Mouse (Mus musculus): ENCODE results near the gene Zfp91.

Zfp91 gene

GRCm38 (mm10) chr19:12795511-12796327, at the start of gene Zfp91, which contains the start of gene Lpxn:
Gene Zfp91 (minus strand): TSS chr19:12796126.
Gene Lpxn (plus strand): TSS chr19:12796193.
- in situ Hi-C loops (cut with MboI, MseI): no loop called here

DNA sequence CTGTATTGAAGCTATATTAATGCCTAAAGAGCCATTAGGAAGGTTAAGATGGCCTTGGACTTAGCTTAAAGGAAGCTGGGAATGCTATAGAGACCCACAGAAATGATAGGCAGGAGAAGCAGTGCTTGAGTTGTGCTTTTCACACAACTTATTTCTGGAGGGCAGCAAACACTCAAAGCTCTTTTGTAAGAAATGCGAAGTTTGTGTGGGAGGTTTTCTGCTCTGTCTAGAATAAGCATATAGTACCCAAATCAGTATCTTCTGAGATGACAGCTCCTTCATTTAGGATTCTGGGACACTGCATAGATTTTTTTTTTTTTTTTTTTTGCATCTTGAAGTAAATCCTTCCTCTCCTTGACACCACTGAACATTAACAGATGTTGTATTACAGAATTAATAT, 42.6 kb upstream of the Zfp91 start:
- in situ Hi-C loops (cut with MboI, MseI): no loop called here

GRCm38 (mm10) chr19:12833625-12834024, 37.7 kb upstream of the Zfp91 start:
- in situ Hi-C loops (cut with MboI, MseI): no loop called here

GRCm38 (mm10) chr19:12831559-12831958, 35.6 kb upstream of the Zfp91 start:
- in situ Hi-C loops (cut with MboI, MseI): no loop called here

DNA sequence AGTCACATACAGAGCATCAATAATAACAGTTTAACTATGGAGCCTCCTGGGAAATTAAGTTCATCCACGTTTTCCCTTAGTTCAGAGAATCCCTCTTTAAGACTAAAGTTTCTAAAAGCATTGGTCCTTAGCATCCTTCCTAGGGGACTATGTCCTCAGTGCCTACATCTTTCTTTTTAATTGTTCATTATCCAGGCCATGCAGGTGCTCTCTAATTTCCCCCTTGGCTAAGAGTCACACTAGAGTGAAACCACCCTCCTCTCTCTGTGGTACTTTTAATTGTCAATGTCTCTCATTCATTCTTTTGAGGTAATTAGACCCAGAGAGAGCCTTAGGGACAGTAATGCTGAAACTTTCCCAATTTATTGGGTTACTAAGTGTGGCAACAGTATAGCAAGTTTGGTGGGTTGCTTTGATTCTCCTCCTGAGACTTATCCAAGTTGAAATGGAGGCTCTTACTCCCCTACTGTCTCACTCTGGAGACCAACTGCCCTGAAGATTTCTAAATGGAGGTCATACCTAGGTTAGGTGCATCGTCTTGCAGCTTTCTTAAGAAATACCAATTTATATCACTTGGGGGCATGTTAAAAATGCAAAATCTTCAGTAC, 35.0 kb upstream of the Zfp91 start:
- in situ Hi-C loops (cut with MboI, MseI): no loop called here

- in situ Hi-C loops (cut with MboI, MseI): loop anchor here (5.0 to 25.0 kb wide), 3 partner anchors 62 to 812 kb away; partner anchors contain the start of gene Gm4952
Observed at GRCm38 (mm10) chr19:12824549-12824948, 28.6 kb upstream of the Zfp91 start.

DNA sequence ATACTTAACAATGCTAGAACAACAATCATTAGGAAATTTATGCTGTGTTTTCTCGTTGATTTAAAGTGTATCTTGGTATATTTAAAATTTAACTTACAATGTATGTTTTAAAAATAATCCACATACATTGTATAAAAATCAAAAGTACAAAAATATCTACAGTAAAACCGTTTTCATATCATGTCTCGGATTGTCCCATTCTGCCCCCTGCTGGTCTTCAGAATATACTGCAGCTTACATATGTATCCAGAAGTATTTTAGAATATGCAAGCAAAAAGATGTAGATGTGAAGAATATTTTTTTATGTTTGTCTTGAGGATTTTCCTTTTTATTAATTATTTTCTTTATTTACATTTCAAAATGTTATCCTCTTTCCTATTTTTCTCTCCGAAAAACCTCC, 24.5 kb upstream of the Zfp91 start:
- in situ Hi-C loops (cut with MboI, MseI): loop anchor here (5.0 to 25.0 kb wide), 3 partner anchors 58 to 808 kb away; partner anchors contain the start of gene Gm4952

GRCm38 (mm10) chr19:12818507-12818906, 22.6 kb upstream of the Zfp91 start:
- in situ Hi-C loops (cut with MboI, MseI): loop anchor here (10.0 to 25.0 kb wide), 3 partner anchors 231 to 806 kb away; partner anchors contain the start of genes Gm4952 and Mpeg1

- in situ Hi-C loops (cut with MboI, MseI): loop anchor here (10.0 to 25.0 kb wide), 3 partner anchors 227 to 802 kb away; partner anchors contain the start of genes Gm4952 and Mpeg1
Observed at GRCm38 (mm10) chr19:12813883-12814282, 18.0 kb upstream of the Zfp91 start.

- in situ Hi-C loops (cut with MboI, MseI): loop anchor here (10.0 to 25.0 kb wide), 3 partner anchors 226 to 801 kb away; partner anchors contain the start of genes Gm4952 and Mpeg1
Observed at GRCm38 (mm10) chr19:12812644-12813364, 16.9 kb upstream of the Zfp91 start.

DNA sequence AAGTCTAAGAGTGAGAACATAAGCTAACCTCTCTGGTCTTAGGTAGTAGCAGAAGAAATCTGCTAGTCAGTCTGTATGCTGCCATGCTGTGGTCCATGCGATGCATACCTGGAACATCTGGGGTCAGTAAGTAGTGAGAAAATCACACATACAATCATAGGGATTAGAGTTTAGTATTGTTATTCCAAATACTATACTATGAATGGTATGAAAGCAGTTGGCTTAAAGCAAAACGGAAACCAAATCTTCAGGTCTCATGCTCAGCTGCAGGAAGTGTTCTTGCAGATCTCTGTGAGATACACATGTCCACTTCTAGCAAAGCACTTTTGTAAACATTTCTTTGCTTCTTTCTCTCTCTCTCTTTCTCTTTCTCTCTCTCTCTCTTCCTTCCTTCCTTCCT, 10.3 kb upstream of the Zfp91 start:
- in situ Hi-C loops (cut with MboI, MseI): loop anchor here (25.0 kb wide), 2 partner anchors 219 to 794 kb away; partner anchors contain the start of gene Gm4952

DNA sequence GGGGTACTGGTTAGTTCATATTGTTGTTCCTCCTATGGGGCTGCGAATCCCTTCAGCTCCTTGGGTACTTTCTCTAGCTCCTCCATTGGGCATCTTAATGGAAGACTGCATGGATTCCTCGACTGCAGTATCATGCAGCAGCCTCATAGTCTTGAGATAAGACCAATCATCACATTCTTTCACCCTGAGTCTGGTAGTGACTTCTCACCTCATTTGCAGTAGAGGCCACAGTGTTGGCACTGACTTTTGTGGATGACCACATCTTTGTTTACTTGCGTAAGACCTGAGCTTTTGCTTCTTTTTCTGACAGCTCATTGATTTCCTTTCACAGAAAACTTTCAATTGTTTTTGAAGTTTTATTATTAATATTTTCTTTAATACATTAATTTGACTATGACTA, 9.8 kb upstream of the Zfp91 start:
- in situ Hi-C loops (cut with MboI, MseI): loop anchor here (25.0 kb wide), 2 partner anchors 218 to 793 kb away; partner anchors contain the start of gene Gm4952

DNA sequence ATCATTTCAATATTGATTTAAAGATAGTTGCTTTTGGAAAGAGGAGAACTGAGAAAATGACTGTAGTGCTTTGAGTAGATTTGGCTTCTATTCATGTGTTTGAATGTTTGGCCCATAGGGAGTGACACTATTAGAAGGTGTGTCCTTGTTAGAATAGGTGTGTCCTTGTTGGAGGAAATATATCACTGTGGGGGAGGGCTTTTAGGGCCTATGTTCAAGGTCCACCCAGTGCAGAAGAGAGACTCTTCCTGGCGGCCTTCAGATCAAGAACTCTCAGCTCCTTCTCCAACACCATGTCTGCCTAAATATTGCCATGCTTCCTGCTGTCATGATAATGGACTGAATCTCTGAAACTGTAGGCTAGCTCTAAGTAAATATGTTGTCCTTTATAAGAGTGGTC, 8.3 kb upstream of the Zfp91 start:
- in situ Hi-C loops (cut with MboI, MseI): loop anchor here (25.0 kb wide), 2 partner anchors 217 to 792 kb away; partner anchors contain the start of gene Gm4952

DNA sequence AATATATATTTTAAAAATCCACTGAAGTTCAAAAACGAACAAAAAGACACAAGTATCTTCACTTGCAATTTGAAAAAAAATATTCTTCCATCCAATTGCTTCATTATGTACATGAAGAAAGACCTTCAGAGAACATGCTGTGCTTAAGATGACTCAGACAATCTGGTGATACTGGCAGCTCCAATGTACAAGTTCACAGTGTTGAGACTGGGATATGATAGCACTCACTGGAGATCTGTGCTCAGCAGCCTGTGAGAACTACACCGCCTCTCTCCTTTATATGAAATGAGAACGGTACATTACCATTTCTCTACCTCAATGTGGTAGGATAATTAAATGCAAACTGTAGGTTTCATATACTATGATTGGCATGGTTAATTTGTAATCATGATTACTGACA, 6.9 kb upstream of the Zfp91 start:
- in situ Hi-C loops (cut with MboI, MseI): loop anchor here (25.0 kb wide), 2 partner anchors 216 to 791 kb away; partner anchors contain the start of gene Gm4952

DNA sequence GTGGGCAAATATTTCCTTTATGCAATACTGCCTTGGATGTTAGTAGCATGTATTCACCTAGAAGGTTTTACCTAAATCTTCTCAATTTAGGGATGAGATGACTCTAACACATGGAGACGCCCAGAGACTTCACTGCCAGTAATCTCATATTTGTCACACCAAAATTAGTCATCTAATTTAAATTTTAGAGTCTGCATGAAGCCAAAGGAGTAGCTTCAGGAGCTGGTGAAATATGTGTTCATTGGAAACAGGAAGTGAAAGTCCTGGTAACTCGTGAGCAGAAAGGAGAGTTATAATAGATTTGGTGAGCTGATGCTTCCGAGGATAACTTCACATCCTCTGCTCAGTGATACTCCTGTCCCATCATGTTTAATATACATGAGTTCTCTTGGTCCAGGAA, 5.1 kb upstream of the Zfp91 start:
- in situ Hi-C loops (cut with MboI, MseI): loop anchor here (25.0 kb wide), 2 partner anchors 214 to 789 kb away; partner anchors contain the start of gene Gm4952

- in situ Hi-C loops (cut with MboI, MseI): loop anchor here (25.0 kb wide), 2 partner anchors 213 to 788 kb away; partner anchors contain the start of gene Gm4952
Observed at GRCm38 (mm10) chr19:12800621-12801020, 4.7 kb upstream of the Zfp91 start.

DNA sequence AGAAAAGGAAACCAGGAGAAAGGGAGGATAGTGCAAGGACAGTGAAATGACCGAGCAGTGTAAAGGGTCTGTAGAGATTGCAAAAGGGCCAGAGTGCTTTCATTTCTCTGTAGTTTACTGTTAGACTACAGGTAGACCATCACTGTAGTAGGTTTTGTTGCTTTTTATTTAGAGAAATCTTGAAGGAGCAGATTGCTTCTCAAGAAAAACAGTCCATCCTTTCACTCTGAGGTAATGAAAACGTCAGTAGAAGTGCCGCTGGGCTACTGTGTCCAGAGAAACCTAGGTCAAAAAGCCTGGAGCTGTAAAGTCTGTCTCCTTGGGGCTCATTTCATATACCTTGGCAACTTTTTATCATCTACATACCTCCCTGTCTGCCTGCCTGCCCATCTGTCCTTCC, 3.2 kb upstream of the Zfp91 start:
- in situ Hi-C loops (cut with MboI, MseI): no loop called here

DNA sequence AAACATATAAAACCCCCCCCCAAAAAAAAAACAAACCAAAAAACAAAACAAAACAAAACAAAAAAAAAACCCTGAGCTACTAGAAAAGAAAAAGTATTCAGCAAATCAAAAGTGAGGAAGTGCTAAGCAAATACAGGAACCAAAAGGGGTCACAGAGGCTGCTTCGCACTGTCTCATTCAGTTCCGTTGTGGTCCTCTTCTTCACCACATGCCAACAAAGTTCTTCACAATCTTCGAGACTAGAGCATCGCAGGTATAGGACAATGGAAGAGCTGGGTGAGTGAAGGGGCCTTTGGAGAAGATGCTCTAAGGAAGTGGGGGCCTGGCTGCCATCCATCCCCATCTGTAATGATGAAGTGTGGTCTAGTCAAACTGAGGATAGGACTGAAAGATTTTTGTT, 2.5 kb upstream of the Zfp91 start:
- in situ Hi-C loops (cut with MboI, MseI): no loop called here

DNA sequence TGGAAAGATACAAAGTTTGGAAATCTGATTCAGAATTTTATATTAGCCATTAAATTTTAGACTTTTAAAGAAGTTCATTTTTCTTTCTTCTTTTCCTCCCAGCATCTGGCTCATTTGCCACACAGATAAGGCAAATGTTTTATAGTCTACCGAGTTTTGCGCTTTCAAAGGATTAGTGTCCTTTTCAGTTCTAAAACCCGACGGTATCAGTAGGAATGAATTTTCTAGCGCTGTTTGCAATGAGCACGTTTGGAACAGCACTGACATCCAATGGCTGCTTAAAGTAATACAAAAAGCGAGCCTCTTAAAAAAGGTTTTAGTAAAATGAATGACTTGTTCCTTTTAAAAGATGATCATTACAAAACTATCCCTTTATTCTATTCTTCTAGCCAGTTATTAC, 1.1 kb upstream of the Zfp91 start:
- in situ Hi-C loops (cut with MboI, MseI): no loop called here

- in situ Hi-C loops (cut with MboI, MseI): no loop called here
Observed at GRCm38 (mm10) chr19:12796328-12796931, 504 bp upstream of the Zfp91 start.

- in situ Hi-C loops (cut with MboI, MseI): no loop called here
Observed at GRCm38 (mm10) chr19:12795110-12795509, 816 bp downstream of the Zfp91 start.
